Mouse (Mus musculus) right cerebral cortex, postnatal 10 days (tissue): ENCODE data around the gene Shisa9.
"Not testable (repeated sequence)": the region's sequence is repeated elsewhere in the genome, so short reads cannot be mapped to it uniquely, and the experiment has no call there.

Experiments
- DNase-seq, 2 experiments: peaks; one replicate each; pipeline ENCODE4 v3.0.0; 2021; ENCODE audit warnings: low spot score in 2 of 2

Gene Shisa9

DNA sequence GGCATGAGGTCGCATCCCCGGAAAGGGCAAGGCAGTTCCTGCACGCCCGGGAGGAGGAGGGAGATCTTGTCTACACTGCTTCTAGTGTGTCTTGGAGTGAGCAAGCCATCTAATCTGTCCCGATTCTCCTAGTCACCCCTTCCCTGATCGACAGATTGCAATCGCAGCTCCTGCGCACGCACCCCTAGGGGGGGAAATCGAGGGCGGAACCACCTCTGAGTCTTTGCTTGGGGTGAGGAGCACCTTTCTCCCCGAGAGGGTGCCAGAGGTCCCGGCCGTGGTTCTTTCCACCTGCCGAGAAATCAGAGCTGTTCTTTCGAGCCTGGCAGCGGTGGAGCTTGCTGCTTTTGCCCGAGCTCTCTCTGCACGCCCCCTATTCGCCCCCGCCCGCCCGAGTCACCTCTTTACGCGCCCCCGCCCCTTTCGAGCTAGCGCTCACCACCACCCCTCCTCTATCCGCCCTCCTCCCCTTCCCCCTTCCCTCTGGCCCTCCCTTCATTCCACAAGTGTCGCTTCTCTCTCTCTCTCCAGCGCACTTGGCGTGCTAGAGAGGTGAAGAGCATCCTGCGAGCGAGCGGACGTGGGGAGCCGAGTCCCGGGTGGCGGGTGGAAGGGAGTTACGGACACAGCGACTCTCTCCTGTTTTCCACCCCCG lies at the start of gene Shisa9:
TSS of gene Shisa9 (plus strand) at position 498 of the 655 bp plus-strand sequence.
- DNase-seq: peak; percentile 81 to 83

DNA sequence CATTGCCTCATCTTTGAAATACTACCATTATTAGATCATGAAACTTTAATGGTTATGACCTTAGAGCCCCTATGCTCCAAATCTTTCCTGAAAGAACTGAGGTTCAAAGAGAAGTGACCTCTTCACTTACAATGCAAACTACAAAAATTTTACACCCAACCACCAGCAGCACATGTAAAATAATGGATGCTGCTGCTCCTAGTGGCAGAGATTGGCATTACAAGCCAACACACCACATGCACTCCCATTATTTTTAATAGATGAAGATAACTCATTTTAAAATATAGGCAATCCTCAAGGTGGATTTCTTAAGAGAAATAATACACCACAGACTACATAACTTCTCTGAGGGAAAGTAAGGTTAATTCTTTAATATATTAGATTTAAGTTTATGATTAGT lies 43.4 kb upstream of the Shisa9 start:
- DNase-seq: peak in 1 of 2 experiments; percentile 49

DNA sequence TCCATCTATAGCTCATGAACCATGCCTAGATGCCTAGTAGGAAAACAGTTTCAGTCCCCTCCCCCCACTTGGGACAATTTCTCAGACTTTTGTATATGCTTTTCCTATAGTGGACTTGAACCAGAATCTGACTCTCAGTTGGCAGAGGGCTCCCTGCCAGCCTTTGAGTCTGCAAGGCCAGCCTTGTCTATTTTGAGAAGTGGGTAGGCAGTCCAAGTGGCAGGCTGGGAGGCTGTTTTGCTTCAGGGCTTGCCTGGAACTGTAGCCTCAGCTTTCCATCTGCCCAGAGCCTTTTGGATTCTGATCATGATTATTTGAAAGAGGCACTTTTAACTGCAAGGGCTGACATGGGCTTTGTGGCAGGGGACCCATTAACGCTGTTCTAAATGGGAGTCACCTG lies 23.2 kb upstream of the Shisa9 start:
- DNase-seq: peak; percentile 39 to 40

DNA sequence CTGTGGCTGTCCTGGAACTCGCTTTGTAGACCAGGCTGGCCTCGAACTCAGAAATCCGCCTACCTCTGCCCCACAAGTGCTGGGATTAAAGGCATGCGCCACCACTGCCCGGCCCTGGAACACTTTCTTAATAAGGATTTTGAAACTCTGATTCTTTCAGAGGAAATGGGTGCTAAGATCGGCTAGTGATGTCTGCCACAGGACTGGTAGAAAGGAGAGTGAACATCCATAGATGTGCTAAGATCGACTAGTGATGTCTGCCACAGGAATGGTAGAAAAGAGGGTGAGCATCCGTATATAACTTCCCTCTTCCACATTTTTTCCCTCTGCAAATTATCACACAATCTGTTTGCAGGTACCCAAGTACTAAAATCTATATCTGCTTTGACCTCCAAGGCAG lies 17.9 kb upstream of the Shisa9 start:
- DNase-seq: no peak

DNA sequence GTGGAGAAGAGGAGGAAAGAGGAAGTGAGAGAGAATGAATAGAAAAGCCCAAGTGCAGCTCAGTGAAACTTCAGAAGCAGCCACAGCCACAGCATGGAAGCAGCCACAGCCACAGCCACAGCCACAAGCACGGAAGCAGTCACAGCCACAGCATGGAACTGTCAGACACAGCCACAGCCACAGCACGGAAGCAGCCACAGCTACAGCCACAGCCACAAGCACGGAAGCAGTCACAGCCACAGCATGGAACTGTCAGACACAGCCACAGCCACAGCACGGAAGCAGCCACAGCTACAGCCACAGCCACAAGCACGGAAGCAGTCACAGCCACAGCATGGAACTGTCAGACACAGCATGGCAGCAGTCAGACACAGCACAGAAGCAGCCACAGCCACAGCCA lies 17.1 kb upstream of the Shisa9 start:
- not testable (repeated sequence) for DNase-seq

DNA sequence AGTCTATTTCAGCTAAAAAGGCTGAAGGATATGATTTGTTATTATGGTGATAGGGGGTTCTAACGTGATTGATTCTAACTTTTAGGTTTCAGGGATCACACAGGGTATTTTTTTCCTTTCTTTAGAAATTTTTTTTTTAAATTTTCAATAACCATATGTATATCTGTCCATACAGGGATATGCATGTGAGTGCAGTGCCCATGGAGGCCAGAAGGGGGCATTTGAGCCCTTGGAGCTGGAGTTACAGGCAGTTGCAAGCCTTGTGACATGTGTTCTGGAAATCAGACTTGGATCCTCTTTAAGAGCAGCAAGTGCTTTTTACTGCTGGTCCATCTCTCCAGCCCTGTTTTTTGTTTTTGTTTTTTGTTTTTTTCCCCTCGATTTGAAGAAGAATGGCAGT lies 16.3 kb upstream of the Shisa9 start:
- no peak for DNase-seq

DNA sequence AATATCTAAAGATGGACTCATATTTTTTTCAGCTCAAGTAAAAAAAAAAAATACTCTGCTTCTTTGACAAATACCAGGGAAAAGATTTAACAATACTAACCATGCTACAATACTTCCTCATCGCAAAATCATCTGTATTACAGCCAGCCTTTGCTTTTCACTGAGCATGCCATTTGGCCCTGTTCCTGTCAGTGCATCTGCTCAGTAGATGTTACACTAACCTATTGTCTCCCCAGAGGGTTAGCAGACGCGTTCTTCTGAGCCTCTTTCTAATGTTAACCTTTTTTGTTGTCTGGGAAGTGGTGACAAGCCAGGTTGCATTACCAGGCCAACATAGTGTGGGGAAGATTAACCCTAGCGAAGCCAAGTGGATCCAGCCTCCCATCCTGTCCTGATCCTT lies 10.2 kb upstream of the Shisa9 start:
- no peak for DNase-seq

DNA sequence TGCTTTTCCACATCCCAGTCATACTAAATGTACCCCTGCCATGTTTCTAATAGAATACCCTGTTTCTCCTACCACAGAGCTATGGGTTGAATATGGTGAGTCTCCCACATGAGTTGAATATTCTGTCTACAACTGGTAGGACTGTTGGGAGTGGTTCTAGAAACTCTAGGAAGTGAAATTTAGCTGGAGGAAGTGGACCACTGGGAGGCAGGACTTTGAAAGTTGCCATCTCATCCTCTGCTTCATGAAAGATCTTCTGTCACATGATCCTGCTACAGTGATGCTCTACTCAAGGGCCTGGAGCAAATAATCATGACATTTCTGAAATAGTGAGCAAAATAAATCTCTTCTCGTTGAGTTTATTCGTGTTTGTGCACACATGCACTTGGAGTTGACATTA lies 7.2 kb upstream of the Shisa9 start:
- no peak for DNase-seq

DNA sequence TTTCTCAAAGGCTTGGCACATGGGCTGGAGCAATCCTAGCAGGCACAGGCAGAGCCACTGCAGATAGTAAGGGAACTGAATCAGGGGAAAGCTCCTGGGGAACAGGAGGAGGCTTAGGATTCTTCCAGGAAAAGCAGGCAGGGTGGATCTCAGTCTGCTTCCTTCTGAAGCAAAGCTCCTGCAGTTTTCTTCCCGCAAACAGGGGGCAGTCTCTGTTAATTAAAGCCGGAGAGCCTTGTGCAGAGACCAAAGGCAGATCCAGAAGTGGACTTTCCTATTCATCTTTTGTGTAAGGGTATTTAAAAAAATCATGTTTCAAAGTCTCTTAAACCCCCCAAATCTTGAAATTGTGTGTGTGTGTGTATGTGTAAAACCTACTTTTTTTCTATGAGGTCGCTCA lies 3.1 kb upstream of the Shisa9 start:
- peak; percentile 71 to 78 for DNase-seq

DNA sequence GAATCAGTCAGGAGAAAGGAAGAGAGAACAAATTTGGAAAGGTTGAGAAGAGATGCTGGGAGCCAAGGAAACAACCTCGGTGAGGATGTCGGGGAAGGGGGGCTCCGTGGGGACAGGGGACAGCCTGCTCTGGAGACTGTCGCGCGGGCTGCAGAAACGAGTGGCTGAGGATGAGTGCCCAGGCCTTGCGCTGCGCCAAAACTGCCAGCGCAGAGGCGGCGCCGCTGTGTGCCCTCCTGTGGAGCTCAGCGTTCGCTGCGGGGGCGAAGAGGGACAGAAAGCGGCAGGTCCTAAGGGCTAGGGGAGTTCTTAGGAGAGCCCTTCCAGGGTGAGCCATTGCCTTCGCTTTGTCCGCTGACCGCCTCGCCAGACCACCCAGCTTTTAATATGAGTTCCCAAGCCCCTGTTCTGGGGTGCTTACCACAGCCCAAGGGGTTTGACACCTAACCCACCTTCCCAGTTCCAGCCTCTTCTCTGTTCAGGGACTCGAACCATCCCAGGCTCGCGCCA lies 752 bp upstream of the Shisa9 start:
- DNase-seq: peak; percentile 69 to 71

DNA sequence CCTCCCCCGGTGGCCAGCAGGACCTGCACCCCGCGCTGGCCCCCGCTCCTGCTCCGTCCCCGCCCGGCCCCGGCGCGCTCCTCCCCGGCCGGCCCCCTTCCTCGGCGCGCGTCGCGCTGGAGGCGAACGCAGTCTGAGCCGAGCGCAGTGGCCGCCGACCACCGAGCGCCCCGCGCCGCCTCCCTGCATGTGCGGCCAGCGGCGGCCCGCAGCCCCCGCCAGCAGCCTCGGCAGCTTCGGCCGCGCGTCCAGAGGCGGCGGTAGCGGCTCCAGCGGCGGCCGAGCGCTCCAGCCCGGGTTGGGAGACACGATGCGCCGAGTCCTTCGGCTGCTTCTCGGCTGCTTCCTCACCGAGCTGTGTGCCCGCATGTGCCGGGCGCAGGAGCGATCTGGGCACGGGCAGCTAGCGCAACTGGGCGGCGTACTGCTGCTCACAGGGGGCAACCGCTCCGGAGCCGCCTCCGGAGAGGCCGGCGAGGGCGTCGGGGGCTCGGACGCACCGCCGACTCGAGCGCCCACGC lies 418 bp downstream of the Shisa9 start:
- no peak for DNase-seq

DNA sequence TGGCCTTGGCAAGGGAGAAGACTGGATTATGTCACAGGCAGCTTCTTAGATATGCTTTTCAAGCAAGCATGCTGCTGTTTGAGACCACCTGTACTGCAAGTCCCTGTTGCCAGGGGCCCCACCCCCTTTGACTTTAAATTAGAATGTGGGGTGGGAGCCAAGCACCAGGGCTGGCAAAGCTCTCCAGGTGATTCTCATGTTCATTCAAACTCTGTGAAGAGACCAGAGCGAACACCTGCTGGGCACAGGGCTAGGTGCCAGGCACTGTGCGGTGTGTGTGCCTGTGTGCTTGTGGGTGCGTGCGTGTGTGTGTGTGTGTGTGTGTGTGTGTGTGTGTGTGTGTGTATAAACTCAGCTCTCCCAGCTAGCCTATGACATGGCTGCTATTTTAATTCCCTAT lies 3.1 kb downstream of the Shisa9 start:
- DNase-seq: no peak

DNA sequence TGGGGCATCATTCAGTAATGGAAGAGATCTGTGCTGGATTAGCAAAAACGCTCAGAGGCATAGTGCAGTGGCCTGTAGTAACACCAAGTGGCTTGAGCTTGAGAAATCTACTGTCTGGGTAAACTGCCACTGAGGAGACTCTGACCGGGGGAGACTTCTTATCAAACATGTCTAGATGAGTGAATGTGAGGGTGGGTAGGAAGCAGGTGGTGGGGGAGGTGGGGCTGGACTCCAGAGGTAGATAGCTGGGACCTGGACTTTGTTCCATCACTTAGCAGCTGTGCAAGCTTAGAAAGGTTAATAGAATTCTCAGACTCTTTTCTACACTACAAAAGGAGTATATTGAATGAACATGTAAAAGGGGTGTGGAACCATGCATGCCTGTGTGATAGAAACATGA lies 21.3 kb downstream of the Shisa9 start:
- no peak for DNase-seq

DNA sequence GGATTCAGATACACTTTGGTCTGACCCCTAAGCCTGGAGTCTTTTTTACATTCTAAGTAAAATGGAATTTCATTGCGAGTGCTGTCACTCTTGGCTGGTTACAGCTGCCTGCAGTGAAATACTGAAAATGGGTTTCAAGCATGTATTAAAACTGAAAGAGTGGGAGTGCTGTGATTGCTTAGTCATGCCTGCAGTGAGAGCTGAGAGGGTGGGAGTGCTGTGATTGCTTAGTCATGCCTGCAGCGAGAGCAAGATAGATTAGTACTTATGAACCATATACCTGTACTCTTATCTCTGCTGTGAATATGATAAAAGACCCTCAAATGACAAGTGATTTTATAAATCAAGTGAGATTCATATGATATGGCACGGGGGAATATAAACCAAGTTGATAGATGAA lies 26.2 kb downstream of the Shisa9 start:
- no peak for DNase-seq

DNA sequence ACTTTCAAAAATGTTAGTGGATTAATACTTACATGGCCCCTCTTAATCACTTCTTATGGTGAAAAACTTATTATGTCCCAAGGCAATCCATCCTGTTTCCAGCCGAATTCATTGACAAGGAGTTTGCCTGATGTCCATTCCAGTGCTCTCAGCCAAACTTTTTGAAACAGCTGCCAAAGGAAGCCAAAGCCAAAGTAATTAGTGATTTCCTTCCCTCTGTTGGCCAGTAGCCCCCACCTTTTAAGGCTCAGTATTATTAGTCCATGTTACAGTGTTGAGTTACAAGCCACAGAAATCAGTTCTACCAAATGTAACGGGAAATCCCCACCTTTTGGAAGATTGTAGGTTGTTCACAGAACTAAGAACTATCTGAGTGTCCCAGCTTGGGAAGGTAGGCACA lies 28.8 kb downstream of the Shisa9 start:
- no peak for DNase-seq

DNA sequence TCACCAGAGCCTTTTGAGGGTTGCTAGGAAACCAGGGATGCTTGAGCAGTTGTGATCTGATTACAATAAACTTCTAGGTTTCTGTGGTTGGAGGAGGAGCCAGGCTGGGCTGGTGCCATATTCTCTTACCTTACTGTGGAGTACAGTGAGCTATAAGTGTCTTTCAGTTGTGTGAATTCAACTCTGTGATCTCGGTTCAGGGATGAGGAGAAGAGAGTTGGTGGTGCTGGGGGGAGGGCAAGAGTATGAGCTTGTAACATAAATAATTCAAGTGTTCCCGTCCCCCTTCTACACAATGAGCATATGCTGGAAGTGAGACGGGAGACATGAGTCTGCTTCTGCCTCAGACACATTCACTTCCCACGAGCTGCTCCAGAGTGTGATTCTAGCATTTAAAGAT lies 30.6 kb downstream of the Shisa9 start:
- DNase-seq: peak; percentile 41 to 80

DNA sequence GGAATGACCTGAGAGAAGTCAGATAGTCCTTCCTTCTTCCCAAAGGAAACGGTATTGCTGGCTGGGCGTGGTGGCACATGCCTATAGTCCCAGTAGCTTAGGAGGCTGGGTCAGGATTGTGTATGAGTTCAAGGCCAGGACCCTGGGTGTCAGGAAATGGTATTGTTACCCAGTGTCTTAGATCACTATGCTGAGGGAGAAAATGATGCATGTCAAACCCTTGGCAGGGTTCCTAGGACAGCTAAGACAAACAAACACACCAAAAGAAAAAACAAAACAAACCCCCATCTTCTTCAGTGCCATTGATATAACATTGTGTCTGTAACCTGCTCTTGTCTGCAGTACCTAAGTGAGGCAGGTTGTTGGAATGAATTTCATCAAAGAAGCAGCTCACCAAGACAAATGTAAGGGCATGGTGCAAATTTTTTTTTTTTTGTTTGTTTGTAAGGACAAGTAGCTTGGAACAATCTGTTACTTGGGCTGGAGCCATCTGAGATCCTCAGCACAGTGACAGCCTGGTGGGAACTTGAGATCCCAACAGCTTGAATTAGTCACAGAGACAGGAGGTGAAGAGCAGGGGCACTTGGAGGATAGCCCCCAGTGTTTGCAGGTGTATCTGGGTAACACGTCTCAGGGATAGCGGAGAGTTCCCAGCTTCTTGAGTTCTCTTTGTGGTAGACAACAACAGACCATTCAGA lies 34.2 kb downstream of the Shisa9 start:
- DNase-seq: no peak

DNA sequence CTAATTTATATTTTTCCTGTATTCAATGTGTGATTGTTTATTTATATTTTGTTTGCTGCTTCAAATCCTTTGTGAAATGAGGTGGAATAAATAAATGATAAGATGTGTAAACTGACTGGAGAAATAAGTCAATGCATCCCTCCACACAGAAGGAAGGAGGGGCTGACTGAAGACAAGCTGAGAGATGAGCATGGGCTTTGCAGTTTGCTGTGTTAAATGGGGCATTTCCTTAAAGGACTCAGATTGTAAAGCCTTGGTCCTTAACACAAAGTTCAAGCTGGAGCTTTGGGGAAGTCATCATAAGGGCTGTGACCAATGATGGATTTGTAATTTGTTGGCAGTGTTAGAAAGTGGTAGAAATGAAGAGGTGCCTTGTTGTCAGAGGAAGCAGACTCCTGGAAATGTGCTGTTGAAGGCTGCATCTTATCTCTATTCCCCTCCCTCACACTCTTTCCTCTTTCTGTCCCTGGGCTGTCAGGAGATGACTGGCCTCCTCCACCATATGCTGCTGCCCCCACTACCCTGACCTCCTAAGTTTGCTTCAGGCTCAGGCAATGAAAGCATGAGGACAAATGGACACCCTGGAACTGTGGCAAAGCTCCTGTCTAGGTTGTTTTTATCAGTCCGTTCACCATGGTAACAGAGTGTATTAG lies 36.3 kb downstream of the Shisa9 start:
- DNase-seq: no peak

DNA sequence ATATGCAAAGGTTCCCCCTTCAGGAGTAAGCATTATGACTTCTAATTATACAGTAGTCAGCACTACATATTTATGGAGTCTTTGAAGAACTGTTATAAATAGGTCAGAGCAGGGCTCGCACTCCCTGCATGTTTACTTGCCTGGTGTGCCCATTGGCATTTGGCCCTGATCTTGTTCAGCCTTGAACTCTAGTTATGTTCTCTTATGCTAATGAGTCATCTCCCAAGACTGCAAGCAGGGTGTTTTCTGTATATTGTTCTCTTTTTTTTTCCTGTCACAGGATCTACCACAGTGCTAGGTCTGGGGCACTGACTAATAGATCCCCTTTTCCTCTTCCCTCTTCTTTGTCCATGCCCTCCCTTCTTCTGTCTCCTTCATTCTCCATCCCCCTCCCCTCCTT lies 48.5 kb downstream of the Shisa9 start:
- no peak for DNase-seq

DNA sequence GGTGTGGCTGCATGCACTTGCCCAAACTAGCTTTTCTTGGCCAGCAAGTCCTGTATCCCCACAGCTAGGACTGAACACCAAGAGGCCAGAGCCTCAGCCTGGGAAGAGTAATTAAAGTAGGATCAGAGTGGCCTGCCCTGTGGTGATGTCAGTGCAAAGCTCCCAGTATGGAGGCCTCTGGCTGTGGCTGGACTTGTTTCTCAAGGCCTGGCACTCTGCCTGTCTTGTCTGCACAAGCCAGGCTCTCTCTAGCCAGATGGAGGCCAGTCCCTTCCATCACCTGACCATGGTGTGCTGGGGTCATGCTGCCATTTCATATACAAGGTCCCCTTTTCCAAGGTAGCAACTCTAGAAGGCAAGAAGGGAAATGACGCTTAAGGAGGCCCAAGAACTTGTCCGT lies 51.0 kb downstream of the Shisa9 start:
- no peak for DNase-seq

DNA sequence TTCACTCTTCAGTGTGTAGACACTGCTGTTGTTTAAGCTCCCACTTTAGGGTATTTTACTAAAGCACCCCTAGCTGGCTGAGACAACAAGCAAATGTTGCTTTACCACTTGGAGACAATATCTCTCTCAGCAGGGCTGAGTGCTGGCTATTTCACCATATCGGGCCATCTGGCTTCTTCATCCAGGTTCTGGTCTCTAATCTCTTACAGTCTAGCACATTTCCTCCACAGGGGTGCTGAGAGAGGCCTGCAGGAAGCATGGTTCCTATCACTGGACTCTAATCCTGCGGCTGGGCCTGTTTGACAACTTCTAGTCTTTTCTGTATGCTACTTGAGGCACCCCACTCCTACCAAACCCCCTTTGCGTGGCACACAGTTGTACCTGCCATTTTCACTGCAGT lies 51.7 kb downstream of the Shisa9 start:
- no peak for DNase-seq

DNA sequence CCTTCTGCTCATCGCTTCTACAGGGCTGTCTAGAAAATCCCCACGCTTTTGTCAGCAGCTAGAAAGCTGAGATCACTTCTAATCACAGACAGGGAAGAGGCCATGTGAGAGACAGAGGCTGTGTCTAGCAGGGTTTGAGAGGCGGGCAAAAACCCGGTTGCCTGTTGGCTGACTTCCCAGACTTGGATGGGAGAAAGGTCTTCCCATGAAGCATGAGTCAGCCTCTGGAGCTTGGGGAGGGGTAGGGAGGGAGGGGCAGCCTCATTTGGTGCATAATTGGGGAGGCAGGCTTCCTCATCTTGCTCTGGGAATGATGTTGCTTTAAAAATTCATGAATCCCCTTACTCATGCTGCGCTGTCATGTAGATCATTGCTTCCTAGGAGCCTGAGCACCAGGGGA lies 57.0 kb downstream of the Shisa9 start:
- DNase-seq: peak; percentile 72 to 75

DNA sequence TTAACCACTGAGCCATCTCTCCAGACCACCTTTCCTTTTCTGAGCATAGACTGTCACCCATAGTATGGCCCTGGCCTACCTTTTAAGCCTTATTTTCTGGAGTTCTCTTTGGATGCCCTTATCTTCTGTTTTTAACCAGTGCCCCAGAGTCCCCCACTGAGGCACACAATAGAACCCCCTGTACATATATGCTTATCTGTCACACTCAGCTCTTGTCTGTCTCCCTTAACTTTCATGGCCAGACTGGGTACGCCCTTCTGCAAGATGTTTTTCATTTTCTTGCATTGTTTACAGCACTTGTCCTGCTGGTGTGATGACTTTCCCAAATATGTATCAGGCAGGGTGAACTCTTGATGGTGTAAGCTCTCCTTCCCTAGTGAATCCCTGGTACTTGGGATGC lies 68.1 kb downstream of the Shisa9 start:
- no peak for DNase-seq
